Mouse (Mus musculus) erythroblast, embryonic 14.5 days (primary cell): Measurements from ENCODE around the gene Fstl4.

Experiments used
- GATA1 ChIP-seq: IDR thresholded peaks from 2 replicates; pipeline ENCODE4 v1.6.1; 2012; ENCODE audit warnings: low read length, inconsistent platforms, mixed read lengths
- TAL1 ChIP-seq: IDR thresholded peaks from 3 replicates; pipeline ENCODE4 v1.6.1; 2012; ENCODE audit warnings: low read length, inconsistent platforms, mixed read lengths

DNA sequence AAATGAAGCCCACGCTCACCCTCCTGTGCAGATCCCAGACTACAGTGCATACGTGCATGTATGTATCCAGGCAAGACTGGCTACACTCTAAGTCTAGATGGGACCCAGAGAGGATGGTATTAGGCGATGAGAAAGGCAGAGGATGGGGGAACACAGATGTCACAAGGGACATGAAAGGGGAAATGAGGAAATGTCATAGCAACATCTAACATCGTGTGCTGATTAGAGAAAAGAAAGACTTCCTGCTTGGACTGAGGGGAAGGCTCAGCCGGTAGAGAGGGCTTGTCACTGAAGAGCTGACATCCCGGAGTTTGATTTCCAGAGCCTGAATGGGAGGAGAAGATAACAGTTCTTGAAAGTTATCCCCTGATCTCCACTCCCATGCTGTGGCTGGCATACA lies 150.0 kb downstream of the Fstl4 start:
- TF ChIP-seq GATA1 (no peak), TAL1 (no peak)
